Mouse (Mus musculus): ENCODE measurements at regions not wholly inside any gene's neighbourhood (a gene's known extent, or its start where the extent isn't known, plus 50 kb on each side); places are given as distances from the start of the nearest gene placed in this dataset.

- no peak for DNase-seq (ENCODE audit: low spot score in 2 of 2)
These were observed 153.6 kb upstream of the Gm3448 start for GRCm38 (mm10) chr17:15194894-15195461.

GRCm38 (mm10) chr17:15193831-15194230 is 152.5 kb upstream of the Gm3448 start:
- DNase-seq (ENCODE audit: low spot score in 2 of 2) = no peak

GRCm38 (mm10) chr17:15192840-15193239 is 151.5 kb upstream of the Gm3448 start:
- DNase-seq (ENCODE audit: low spot score in 2 of 2) = no peak

- no peak for DNase-seq (ENCODE audit: low spot score in 2 of 2)
These were observed 143.9 kb upstream of the Gm3448 start for GRCm38 (mm10) chr17:15185217-15185616.

- no peak for DNase-seq (ENCODE audit: low spot score in 2 of 2)
These were observed 142.5 kb upstream of the Gm3448 start for GRCm38 (mm10) chr17:15183800-15184199.

GRCm38 (mm10) chr17:15182105-15182504 is 140.8 kb upstream of the Gm3448 start:
- no peak for DNase-seq (ENCODE audit: low spot score in 2 of 2)

- no peak for DNase-seq (ENCODE audit: low spot score in 2 of 2)
These were observed 139.0 kb upstream of the Gm3448 start for GRCm38 (mm10) chr17:15180223-15180860.

- DNase-seq (ENCODE audit: low spot score in 2 of 2) = no peak
These were observed 138.1 kb upstream of the Gm3448 start for GRCm38 (mm10) chr17:15179411-15179951.

- no peak for DNase-seq (ENCODE audit: low spot score in 2 of 2)
These were observed 136.1 kb upstream of the Gm3448 start for GRCm38 (mm10) chr17:15177390-15177789.

GRCm38 (mm10) chr17:15174354-15174953 is 133.1 kb upstream of the Gm3448 start:
- no peak for DNase-seq (ENCODE audit: low spot score in 2 of 2)

- DNase-seq (ENCODE audit: low spot score in 2 of 2) = no peak
These were observed 126.6 kb upstream of the Gm3448 start for GRCm38 (mm10) chr17:15167927-15168326.

GRCm38 (mm10) chr17:15157693-15158333 is 116.5 kb upstream of the Gm3448 start:
- DNase-seq (ENCODE audit: low spot score in 2 of 2) = no peak

GRCm38 (mm10) chr17:15152996-15153735 is 111.8 kb upstream of the Gm3448 start:
- DNase-seq (ENCODE audit: low spot score in 2 of 2) = no peak

GRCm38 (mm10) chr17:15152477-15152876 is 111.1 kb upstream of the Gm3448 start:
- no peak for DNase-seq (ENCODE audit: low spot score in 2 of 2)

GRCm38 (mm10) chr17:15151695-15152094 is 110.4 kb upstream of the Gm3448 start:
- no peak for DNase-seq (ENCODE audit: low spot score in 2 of 2)

GRCm38 (mm10) chr17:15146607-15147006 is 105.3 kb upstream of the Gm3448 start:
- no peak for DNase-seq (ENCODE audit: low spot score in 2 of 2)

- DNase-seq (ENCODE audit: low spot score in 2 of 2) = no peak
These were observed 104.0 kb upstream of the Gm3448 start for GRCm38 (mm10) chr17:15145191-15145968.

GRCm38 (mm10) chr17:15140391-15140790 is 99.1 kb upstream of the Gm3448 start:
- DNase-seq (ENCODE audit: low spot score in 2 of 2) = no peak
